Mouse (Mus musculus): ENCODE data around the gene Zic4.
A peak's percentile ranks its signal among the peaks of the same experiment; 100 is the strongest.

Gene Zic4

GRCm38 (mm10) chr9:91380458-91380914 is 18.3 kb downstream of the Zic4 start:
- no peak for DNase-seq

- DNase-seq = peak in 1 of 2 experiments; percentile 58
Observed at GRCm38 (mm10) chr9:91381284-91382110, 19.3 kb downstream of the Zic4 start.

GRCm38 (mm10) chr9:91382111-91382379 is 19.8 kb downstream of the Zic4 start:
- DNase-seq = no peak

GRCm38 (mm10) chr9:91382471-91383255 is 20.4 kb downstream of the Zic4 start:
- no peak for DNase-seq

GRCm38 (mm10) chr9:91383441-91384135 is 21.4 kb downstream of the Zic4 start:
- no peak for DNase-seq

GRCm38 (mm10) chr9:91384136-91384500 is 21.9 kb downstream of the Zic4 start:
- no peak for DNase-seq

- no peak for DNase-seq
Observed at GRCm38 (mm10) chr9:91384693-91385560, 22.7 kb downstream of the Zic4 start.

- DNase-seq = no peak
Observed at GRCm38 (mm10) chr9:91385561-91386430, 23.6 kb downstream of the Zic4 start.

- DNase-seq = no peak
Observed at GRCm38 (mm10) chr9:91386502-91386890, 24.3 kb downstream of the Zic4 start.

- no peak for DNase-seq
Observed at GRCm38 (mm10) chr9:91386891-91387739, 24.9 kb downstream of the Zic4 start.

- no peak for DNase-seq
Observed at GRCm38 (mm10) chr9:91387740-91388080, 25.5 kb downstream of the Zic4 start.

- DNase-seq = no peak
Observed at GRCm38 (mm10) chr9:91388173-91388572, 26.0 kb downstream of the Zic4 start.

- DNase-seq = no peak
Observed at GRCm38 (mm10) chr9:91393376-91394068, 31.3 kb downstream of the Zic4 start.

GRCm38 (mm10) chr9:91394211-91394646 is 32.0 kb downstream of the Zic4 start:
- no peak for DNase-seq

GRCm38 (mm10) chr9:91395066-91395772 is 33.0 kb downstream of the Zic4 start:
- DNase-seq = no peak

GRCm38 (mm10) chr9:91399976-91400375 is 37.8 kb downstream of the Zic4 start:
- DNase-seq = no peak

GRCm38 (mm10) chr9:91400482-91401093 is 38.4 kb downstream of the Zic4 start:
- no peak for DNase-seq

GRCm38 (mm10) chr9:91401471-91401870 is 39.3 kb downstream of the Zic4 start:
- no peak for DNase-seq

- no peak for DNase-seq
Observed at GRCm38 (mm10) chr9:91404229-91404628, 42.0 kb downstream of the Zic4 start.
